Comparison of ENCODE assay signal across 18 mouse cellular contexts in the genomic region with DNA sequence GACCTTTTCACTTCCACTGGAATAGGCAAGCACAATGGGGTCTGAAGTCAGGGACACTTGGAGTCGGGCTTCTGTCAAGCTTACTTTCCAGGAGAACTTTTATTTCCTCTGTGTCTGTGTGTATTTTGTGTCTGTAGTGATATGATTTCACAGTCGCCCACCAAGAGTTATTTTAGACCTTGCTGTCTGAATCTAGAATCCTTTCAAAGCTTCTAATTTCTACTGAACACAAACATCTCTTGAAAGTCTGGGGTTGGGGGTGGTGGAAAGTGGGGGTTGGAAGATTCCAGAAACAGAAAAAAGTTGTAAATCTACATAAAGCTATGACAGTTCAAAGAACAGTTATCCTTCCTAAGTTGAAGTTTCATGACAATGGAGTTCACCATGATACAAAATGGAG.
A peak's percentile ranks its signal among the peaks of the same experiment; 100 is the strongest.
DNase-seq lines count a peak whose midpoint lies in the region.
"Had no signal": no experiment of that assay in that cellular context is flagged by ENCODE, and none has a peak within 500 bp of the region (broad histone marks: within the 10 kb centered on the region; RNA-seq: fewer than 3 reads in every experiment).

No protein-coding gene starts in this region.

- DNase-seq in frontal cortex, adult 2 months (ENCODE audit: extremely low spot score in 1 of 2, low spot score in 1 of 2): peak; percentile 26 to 53
- DNase-seq in frontal cortex, postnatal 10 days (ENCODE audit: low spot score in 2 of 2): no peak
- DNase-seq in left cerebral cortex, postnatal 14 days (ENCODE audit: low spot score in 2 of 2): peak; percentile 14 to 43
- no peak for DNase-seq in left cerebral cortex, postnatal 4 days
- peak; percentile 9 to 79 for DNase-seq in left cerebral cortex, postnatal 25 days (ENCODE audit: low spot score in 2 of 2)
- DNase-seq in thymus, adult 18-20 months: no peak
- DNase-seq: adrenal gland, postnatal 10 days; adrenal gland, postnatal 36 days; B cell, adult 2 months; cerebellum, adult 11 months; cerebellum, adult 2 months; cerebellum, adult 9-11 months; cerebellum, postnatal 25 days; forebrain, postnatal 0 days; gastrocnemius, postnatal 25 days; heart, adult 18-20 months; heart, postnatal 10 days; heart, postnatal 36 days had no signal

- intact Hi-C loops in left cerebral cortex, postnatal 14 days (cut with DNase I): no loop called here
- intact Hi-C loops in left cerebral cortex, postnatal 4 days (cut with DNase I): no loop called here
- intact Hi-C loops in left cerebral cortex, postnatal 25 days (cut with DNase I): no loop called here

Comparison
In these comparisons a context has a peak if more than half of its experiments do, and no peak if none do; other contexts are left out.
1. DNase-seq: peak in frontal cortex, adult 2 months (2 of 2), left cerebral cortex, postnatal 14 days (2 of 2) and left cerebral cortex, postnatal 25 days (2 of 2); none in frontal cortex, postnatal 10 days (0 of 2), left cerebral cortex, postnatal 4 days (single experiment) and thymus, adult 18-20 months (0 of 2).